23 mouse cellular contexts compared by ENCODE assay signal in the genomic region with DNA sequence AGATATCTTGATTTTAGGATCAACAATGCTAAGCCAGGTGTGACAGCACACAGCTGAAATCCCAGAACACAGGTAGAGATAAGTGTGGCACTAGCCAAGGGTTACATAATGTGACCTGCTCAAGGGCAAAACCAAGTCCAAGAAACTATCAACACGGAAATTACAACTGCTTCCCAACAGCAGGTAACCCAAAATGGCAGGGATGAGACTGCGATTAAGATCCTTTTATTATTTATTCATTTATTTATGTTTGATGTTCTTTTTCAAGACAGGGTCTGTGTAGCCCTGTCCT. TPM values are rescaled to one million over a fixed set of nuclear protein-coding genes. Genes with fewer than 3 reads are reported as not detected.
DNase-seq lines count a peak whose midpoint lies in the region; ATAC-seq and TF ChIP-seq lines count a peak whose summit lies in the region.
"Had no signal": no experiment of that assay in that cellular context is flagged by ENCODE, and none has a peak within 500 bp of the region (broad histone marks: within the 10 kb centered on the region; RNA-seq: fewer than 3 reads in every experiment).

No protein-coding gene starts in this region.

- H3K79me2 ChIP-seq in liver, adult 2 months (ENCODE audit: control insufficient read depth, insufficient read depth, low read length) = no peaks in the 10 kb centered on the region

- H3K4me3 ChIP-seq in heart, postnatal 0 days (ENCODE audit: low read depth, low read length) = no peak overlapping the region
- no peak overlapping the region for H3K4me3 ChIP-seq in heart, embryonic 11.5 days (ENCODE audit: low read depth, low read length)
- H3K4me3 ChIP-seq in liver, adult 2 months (ENCODE audit: insufficient read depth, low read depth, low read length) = no peak overlapping the region
- H3K4me3 ChIP-seq in liver, embryonic 15.5 days (replicated peaks) = no peak overlapping the region
- no peak overlapping the region for H3K4me3 ChIP-seq in hindbrain, embryonic 13.5 days
- H3K4me3 ChIP-seq: forebrain, embryonic 10.5 days; forebrain, embryonic 13.5 days; heart, embryonic 13.5 days; hindbrain, embryonic 12.5 days had no signal

- H3K4me2 ChIP-seq in heart, postnatal 0 days (ENCODE audit: low read depth, low read length) = no peak overlapping the region
- H3K4me2 ChIP-seq in heart, embryonic 11.5 days = no peak overlapping the region; the same call in 1 of the 2 replicates
- no peak overlapping the region for H3K4me2 ChIP-seq in liver, embryonic 15.5 days
- no peak overlapping the region for H3K4me2 ChIP-seq in hindbrain, embryonic 13.5 days
- H3K4me2 ChIP-seq: forebrain, embryonic 13.5 days; heart, embryonic 13.5 days; hindbrain, embryonic 12.5 days had no signal

- H3K9ac ChIP-seq in heart, postnatal 0 days (replicated peaks; ENCODE audit: low read depth, low read length) = no peak overlapping the region
- no peak overlapping the region for H3K9ac ChIP-seq in heart, embryonic 11.5 days (ENCODE audit: low read depth, low read length)
- H3K9ac ChIP-seq in liver, adult 2 months (ENCODE audit: low read depth, low read length) = no peak overlapping the region
- no peak overlapping the region; the same call in 1 of the 2 replicates for H3K9ac ChIP-seq in liver, embryonic 15.5 days
- H3K9ac ChIP-seq in hindbrain, embryonic 13.5 days = no peak overlapping the region
- H3K9ac ChIP-seq: forebrain, embryonic 13.5 days; heart, embryonic 13.5 days; hindbrain, embryonic 12.5 days had no signal

- no peaks in the 10 kb centered on the region for H3K36me3 ChIP-seq in heart, postnatal 0 days (replicated peaks; ENCODE audit: control insufficient read depth, insufficient read depth, low read length)
- peaks cover 3% of the 10 kb centered on the region; the same call in 1 of the 2 replicates for H3K36me3 ChIP-seq in heart, embryonic 11.5 days (ENCODE audit: control insufficient read depth, insufficient read depth, low read length)
- no peaks in the 10 kb centered on the region for H3K36me3 ChIP-seq in liver, adult 2 months (ENCODE audit: control insufficient read depth, insufficient read depth, low read length)
- no peaks in the 10 kb centered on the region for H3K36me3 ChIP-seq in liver, embryonic 15.5 days (replicated peaks)
- peaks cover 16% of the 10 kb centered on the region for H3K36me3 ChIP-seq in hindbrain, embryonic 13.5 days

- H3K27me3 ChIP-seq in heart, postnatal 0 days (ENCODE audit: control insufficient read depth, insufficient read depth, low read length) = no peaks in the 10 kb centered on the region
- no peaks in the 10 kb centered on the region for H3K27me3 ChIP-seq in heart, embryonic 11.5 days (ENCODE audit: control insufficient read depth, insufficient read depth, low read length)
- no peaks in the 10 kb centered on the region for H3K27me3 ChIP-seq in liver, adult 2 months (ENCODE audit: control insufficient read depth, insufficient read depth, low read length)
- no peaks in the 10 kb centered on the region for H3K27me3 ChIP-seq in liver, embryonic 15.5 days
- no peaks in the 10 kb centered on the region for H3K27me3 ChIP-seq in hindbrain, embryonic 13.5 days
- H3K27me3 ChIP-seq: CH12.LX; forebrain, embryonic 13.5 days; heart, embryonic 13.5 days; hindbrain, embryonic 12.5 days; Patski had no signal

- WGBS in heart, postnatal 0 days = 88% methylated on average over 2 of the region's 2 CpGs
- WGBS in heart, embryonic 11.5 days (ENCODE audit: insufficient replicate concordance) = 88% methylated on average over 2 of the region's 2 CpGs
- WGBS in liver, adult 2 months = 37% methylated on average over 2 of the region's 2 CpGs
- 71% methylated on average over 2 of the region's 2 CpGs for WGBS in liver, embryonic 15.5 days (ENCODE audit: insufficient replicate concordance)
- WGBS in hindbrain, embryonic 13.5 days = 89% methylated on average over 2 of the region's 2 CpGs

- DNase-seq in heart, postnatal 0 days (ENCODE audit: low spot score) = no peak
- peak; percentile 84 for DNase-seq in liver, adult 2 months (ENCODE audit: extremely low read depth, low read depth, low spot score)
- DNase-seq in liver = no peak
- DNase-seq: adrenal gland, postnatal 10 days; adrenal gland, postnatal 36 days; B cell, adult 2 months; cerebellum, adult 18-20 months; cerebellum, adult 9-10 months; cerebellum, postnatal 14 days; gastrocnemius, postnatal 10 days; gastrocnemius, postnatal 36 days had no signal

- H3K27ac ChIP-seq in heart, postnatal 0 days (ENCODE audit: low read depth) = 0 out of 2 replicates have a peak overlapping the region, but pooled peaks have one; percentile 8
- H3K27ac ChIP-seq in heart, embryonic 11.5 days (ENCODE audit: low read depth, low read length) = no peak overlapping the region
- H3K27ac ChIP-seq in liver, adult 2 months (replicated peaks; ENCODE audit: insufficient read depth, low read depth, low read length) = peak overlapping the region; percentile 83
- peak overlapping the region; percentile 14; the same call in 1 of the 2 replicates for H3K27ac ChIP-seq in liver, embryonic 15.5 days (replicated peaks)
- H3K27ac ChIP-seq in hindbrain, embryonic 13.5 days = no peak overlapping the region
- H3K27ac ChIP-seq: forebrain, embryonic 10.5 days; forebrain, embryonic 13.5 days; heart, embryonic 13.5 days; hindbrain, embryonic 12.5 days had no signal

- TF ChIP-seq EP300 in heart, postnatal 0 days (IDR thresholded peaks at IDR 0.05; ENCODE audit: low read depth) = no peak

- no peaks in the 10 kb centered on the region for H3K9me3 ChIP-seq in heart, postnatal 0 days (replicated peaks; ENCODE audit: control insufficient read depth, low read length)
- no peaks in the 10 kb centered on the region for H3K9me3 ChIP-seq in heart, embryonic 11.5 days (replicated peaks; ENCODE audit: control insufficient read depth, low read length)
- no peaks in the 10 kb centered on the region for H3K9me3 ChIP-seq in liver, embryonic 15.5 days (replicated peaks)
- no peaks in the 10 kb centered on the region for H3K9me3 ChIP-seq in hindbrain, embryonic 13.5 days
- H3K9me3 ChIP-seq: forebrain, embryonic 10.5 days; forebrain, embryonic 13.5 days; G1E; heart, embryonic 13.5 days; hindbrain, embryonic 12.5 days had no signal

- no peak for ATAC-seq in heart, postnatal 0 days (ENCODE audit: insufficient read depth, low read depth)
- ATAC-seq in heart, embryonic 11.5 days (replicated peaks; ENCODE audit: insufficient number of reproducible peaks, low FRiP score, low TSS enrichment) = no peak
- ATAC-seq in liver, embryonic 15.5 days (ENCODE audit: insufficient read depth) = no peak
- ATAC-seq in hindbrain, embryonic 13.5 days (ENCODE audit: low FRiP score) = no peak
- ATAC-seq: forebrain, embryonic 13.5 days; forebrain, embryonic 16.5 days; hindbrain, embryonic 16.5 days; Patski had no signal

- no peak for TF ChIP-seq CTCF in heart, postnatal 0 days (IDR thresholded peaks at IDR 0.05; ENCODE audit: low read depth)
- TF ChIP-seq CTCF in liver, adult 2 months (IDR thresholded peaks at IDR 0.05; ENCODE audit: low read depth, low read length) = no peak

- no peak for TF ChIP-seq POLR2A in liver, adult 2 months (IDR thresholded peaks at IDR 0.05; ENCODE audit: extremely low read depth, insufficient read depth, low read length)

- peaks cover 18% of the 10 kb centered on the region for H3K4me1 ChIP-seq in heart, postnatal 0 days (ENCODE audit: control insufficient read depth, insufficient read depth)
- H3K4me1 ChIP-seq in heart, embryonic 11.5 days (ENCODE audit: control insufficient read depth, insufficient read depth, low read length) = peaks cover 28% of the 10 kb centered on the region
- H3K4me1 ChIP-seq in liver, adult 2 months (ENCODE audit: control insufficient read depth, insufficient read depth, low read length) = peaks cover 33% of the 10 kb centered on the region
- H3K4me1 ChIP-seq in liver, embryonic 15.5 days (replicated peaks) = peaks cover 44% of the 10 kb centered on the region
- peaks cover 29% of the 10 kb centered on the region for H3K4me1 ChIP-seq in hindbrain, embryonic 13.5 days (replicated peaks)

RNA-seq across cellular contexts. Expression of a gene that starts 16.8 kb away (rescaled TPM):
- total RNA-seq in heart, postnatal 0 days (2014; rRNA removed; ENCODE audit: low replicate concordance) = 47.6 and 63.6 TPM in 2 replicates
- 46.6 and 50.0 TPM in 2 replicates for polyA plus RNA-seq in heart, postnatal 0 days (2015; fragmentation: Nextera tagmentation; extraction: Ambion mirVana)
- polyA plus RNA-seq in heart, embryonic 11.5 days (2014; fragmentation: Nextera tagmentation; extraction: Ambion mirVana) = 49.4 and 53.4 TPM in 2 replicates
- total RNA-seq in liver, adult 2 months (2014; rRNA removed) = 16.8 and 23.9 TPM in 2 replicates
- 34.1 and 34.3 TPM in 2 replicates for polyA plus RNA-seq in liver, adult 2 months (2012; rRNA removed)
- 32.4 and 36.7 TPM in 2 replicates for polyA plus RNA-seq in liver, embryonic 15.5 days (2015; fragmentation: Nextera tagmentation; extraction: Ambion mirVana)
- 37.8 and 44.5 TPM in 2 replicates for polyA plus RNA-seq in hindbrain, embryonic 13.5 days (2015; fragmentation: Nextera tagmentation; extraction: Ambion mirVana)

RNA-seq across cellular contexts. Expression of a gene that starts 17.0 kb away (rescaled TPM):
- total RNA-seq in heart, postnatal 0 days (2014; rRNA removed; ENCODE audit: low replicate concordance) = 53.5 and 64.0 TPM in 2 replicates
- polyA plus RNA-seq in heart, postnatal 0 days (2015; fragmentation: Nextera tagmentation; extraction: Ambion mirVana) = 45.2 and 50.4 TPM in 2 replicates
- 135 and 141 TPM in 2 replicates for polyA plus RNA-seq in heart, embryonic 11.5 days (2014; fragmentation: Nextera tagmentation; extraction: Ambion mirVana)
- total RNA-seq in liver, adult 2 months (2014; rRNA removed) = 23.9 and 30.9 TPM in 2 replicates
- 45.8 and 46.3 TPM in 2 replicates for polyA plus RNA-seq in liver, adult 2 months (2012; rRNA removed)
- 28.7 and 30.0 TPM in 2 replicates for polyA plus RNA-seq in liver, embryonic 15.5 days (2015; fragmentation: Nextera tagmentation; extraction: Ambion mirVana)
- polyA plus RNA-seq in hindbrain, embryonic 13.5 days (2015; fragmentation: Nextera tagmentation; extraction: Ambion mirVana) = 164 and 165 TPM in 2 replicates

Comparison
In these comparisons a context has a peak if more than half of its experiments do, and no peak if none do; other contexts are left out.
1. H3K27ac ChIP-seq: peak in heart, postnatal 0 days (single experiment), liver, adult 2 months (single experiment) and liver, embryonic 15.5 days (single experiment); none in heart, embryonic 11.5 days (single experiment) and hindbrain, embryonic 13.5 days (single experiment).